Mouse (Mus musculus): ENCODE results near the gene Rps6ka2. TPM values are rescaled to one million over a fixed set of nuclear protein-coding genes. Genes with fewer than 3 reads are reported as not detected.

Rps6ka2 gene
- polyA plus RNA-seq, 1 experiment from 2014 or later: 12.9 TPM

DNA sequence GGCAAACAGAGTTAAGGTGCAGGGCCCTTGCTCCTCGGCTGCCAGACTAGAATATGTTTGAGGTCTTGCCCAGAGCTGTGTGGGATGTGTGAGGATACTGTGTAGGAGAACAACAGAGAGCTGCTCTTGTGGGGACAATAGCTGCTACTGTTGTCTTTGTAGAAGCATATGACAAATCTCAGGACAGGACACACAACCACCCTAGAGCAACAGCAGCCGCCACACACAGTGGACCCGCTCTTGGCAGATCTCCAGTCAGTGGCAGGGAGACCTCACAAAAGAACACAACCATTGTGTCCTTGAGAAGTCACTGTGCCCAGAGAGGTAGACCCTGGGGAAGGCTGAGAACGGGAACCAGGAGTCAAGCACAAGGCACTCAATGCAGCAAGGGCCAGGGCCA, 42.0 kb downstream of the Rps6ka2 start:
- no peak for ATAC-seq (ENCODE audit: borderline replicate concordance, extremely low read depth, low FRiP score, low TSS enrichment)
- Histone ChIP-seq H3K9ac (no peak overlapping the region), H3K27me3 (no peaks in the 10 kb centered on the region), H3K4me1 (0 out of 2 replicates have a peak, but pooled peaks cover 4% of the 10 kb centered on the region), H3K9me3 (no peaks in the 10 kb centered on the region), H3K36me3 (no peaks in the 10 kb centered on the region), H3K4me2 (no peak overlapping the region), H3K27ac (no peak overlapping the region), H3K4me3 (no peak overlapping the region)
- WGBS: 52% methylated on average over 4 of the region's 4 CpGs

DNA sequence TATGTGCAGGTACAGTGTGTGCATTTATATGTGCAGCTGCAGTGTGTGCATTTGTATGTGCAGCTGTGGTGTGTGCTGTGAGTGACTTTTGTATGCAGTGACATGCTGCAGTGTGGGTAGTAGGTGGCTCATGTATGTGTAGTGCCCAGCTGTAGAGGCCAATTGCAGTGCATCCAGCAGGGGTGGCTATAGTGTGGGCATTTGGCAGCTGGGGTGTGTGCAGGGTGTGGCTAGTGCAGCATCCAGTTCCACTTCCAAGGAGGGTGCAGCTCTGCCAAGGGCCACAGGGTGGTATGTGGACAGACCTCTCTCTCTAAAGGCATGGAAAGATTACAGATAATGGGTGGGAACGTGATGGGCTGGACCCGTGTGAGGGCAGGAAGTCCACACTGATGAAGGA, 43.3 kb downstream of the Rps6ka2 start:
- Histone ChIP-seq H3K4me1 (peaks cover 4% of the 10 kb centered on the region; the same call in 1 of the 2 replicates), H3K4me2 (no peak overlapping the region)

DNA sequence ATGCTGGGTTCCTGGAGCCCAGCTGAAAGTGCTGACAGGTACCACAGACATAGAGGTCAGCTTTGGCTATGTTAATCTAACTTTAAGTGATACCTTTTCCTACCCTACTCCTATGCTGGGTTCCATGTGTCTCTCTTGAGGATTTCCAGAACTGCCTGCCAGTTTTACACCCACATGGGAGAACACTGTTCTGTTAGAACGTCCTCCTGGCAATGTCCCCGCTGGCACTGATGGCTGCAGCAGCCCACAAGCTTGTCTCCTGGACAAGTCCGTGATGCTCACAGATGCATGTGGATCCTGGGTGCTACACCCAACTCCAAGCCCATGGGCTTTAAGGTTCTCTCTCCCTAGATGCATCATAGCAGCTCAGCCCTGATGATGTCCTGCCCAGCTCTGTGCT, 44.1 kb downstream of the Rps6ka2 start:
- Histone ChIP-seq H3K9me3 (no peaks in the 10 kb centered on the region), H3K4me2 (no peak overlapping the region), H3K27me3 (no peaks in the 10 kb centered on the region), H3K27ac (no peak overlapping the region), H3K4me1 (peaks cover 12% of the 10 kb centered on the region; the same call in 1 of the 2 replicates), H3K4me3 (no peak overlapping the region), H3K36me3 (no peaks in the 10 kb centered on the region), H3K9ac (no peak overlapping the region)
- WGBS: 94% methylated on average over 3 of the region's 3 CpGs
- no peak for ATAC-seq (ENCODE audit: borderline replicate concordance, extremely low read depth, low FRiP score, low TSS enrichment)

More for the DNA sequence above, 43.3 kb downstream of the Rps6ka2 start:
- Histone ChIP-seq H3K4me3 (no peak overlapping the region), H3K27ac (no peak overlapping the region), H3K9ac (no peak overlapping the region), H3K9me3 (no peaks in the 10 kb centered on the region), H3K27me3 (no peaks in the 10 kb centered on the region), H3K36me3 (no peaks in the 10 kb centered on the region)
- WGBS: 68% methylated on average over 2 of the region's 2 CpGs
- ATAC-seq (ENCODE audit: borderline replicate concordance, extremely low read depth, low FRiP score, low TSS enrichment): no peak

DNA sequence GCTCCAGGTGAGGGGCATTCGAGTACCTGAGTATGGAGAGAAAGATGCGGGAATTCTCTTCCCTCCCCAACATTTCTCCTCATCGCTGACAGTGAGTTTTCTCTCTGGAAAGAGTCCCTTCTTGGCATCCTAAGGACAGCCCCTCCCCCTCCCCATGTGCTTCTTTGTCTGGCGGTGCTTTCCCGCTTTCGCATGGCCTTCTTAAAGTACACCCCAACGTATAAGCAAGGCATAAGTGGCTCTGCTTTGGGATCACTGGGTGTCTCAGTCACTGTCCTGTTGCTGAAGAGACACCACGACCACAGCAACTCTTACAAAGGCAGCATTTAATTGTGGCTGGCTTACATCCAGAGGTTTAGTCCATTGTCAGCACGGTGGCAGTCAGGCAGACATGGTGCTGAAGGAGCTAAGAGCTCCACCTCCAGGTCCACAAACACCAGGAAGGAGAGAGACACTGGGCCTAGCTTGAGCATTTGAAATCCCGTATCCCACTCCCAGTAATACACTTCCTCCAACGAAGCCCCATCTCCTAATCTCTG, 47.9 kb downstream of the Rps6ka2 start:
- H3K4me2 ChIP-seq: no peak overlapping the region
- H3K27me3 ChIP-seq: no peaks in the 10 kb centered on the region
- H3K4me1 ChIP-seq: peaks cover 16% of the 10 kb centered on the region
- 70% methylated on average over 11 of the region's 11 CpGs for WGBS
- no peak for ATAC-seq (ENCODE audit: borderline replicate concordance, extremely low read depth, low FRiP score, low TSS enrichment)
- H3K9me3 ChIP-seq: no peaks in the 10 kb centered on the region
- no peaks in the 10 kb centered on the region for H3K36me3 ChIP-seq
- no peak overlapping the region for H3K4me3 ChIP-seq
- H3K9ac ChIP-seq: no peak overlapping the region
- no peak overlapping the region for H3K27ac ChIP-seq

DNA sequence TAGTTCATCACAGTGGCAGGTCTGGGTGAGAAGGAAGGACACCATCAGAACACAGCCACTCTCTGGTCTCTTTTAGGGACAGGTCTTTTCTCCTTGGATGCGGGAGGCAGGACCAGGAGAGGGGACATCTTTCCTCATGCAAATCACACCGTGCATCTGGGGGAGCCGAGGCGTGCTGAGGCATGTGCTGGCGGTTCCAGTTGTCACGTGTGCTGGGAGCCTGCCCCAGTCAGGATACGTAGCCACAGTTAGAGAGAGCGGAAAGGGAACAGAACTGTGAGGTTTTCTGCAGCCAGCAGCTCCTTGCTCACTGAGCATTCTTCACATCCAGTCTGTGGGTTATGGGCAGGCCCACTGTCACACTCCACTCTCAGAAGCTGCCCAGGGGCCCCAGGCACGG, 48.5 kb downstream of the Rps6ka2 start:
- H3K27ac ChIP-seq: no peak overlapping the region

DNA sequence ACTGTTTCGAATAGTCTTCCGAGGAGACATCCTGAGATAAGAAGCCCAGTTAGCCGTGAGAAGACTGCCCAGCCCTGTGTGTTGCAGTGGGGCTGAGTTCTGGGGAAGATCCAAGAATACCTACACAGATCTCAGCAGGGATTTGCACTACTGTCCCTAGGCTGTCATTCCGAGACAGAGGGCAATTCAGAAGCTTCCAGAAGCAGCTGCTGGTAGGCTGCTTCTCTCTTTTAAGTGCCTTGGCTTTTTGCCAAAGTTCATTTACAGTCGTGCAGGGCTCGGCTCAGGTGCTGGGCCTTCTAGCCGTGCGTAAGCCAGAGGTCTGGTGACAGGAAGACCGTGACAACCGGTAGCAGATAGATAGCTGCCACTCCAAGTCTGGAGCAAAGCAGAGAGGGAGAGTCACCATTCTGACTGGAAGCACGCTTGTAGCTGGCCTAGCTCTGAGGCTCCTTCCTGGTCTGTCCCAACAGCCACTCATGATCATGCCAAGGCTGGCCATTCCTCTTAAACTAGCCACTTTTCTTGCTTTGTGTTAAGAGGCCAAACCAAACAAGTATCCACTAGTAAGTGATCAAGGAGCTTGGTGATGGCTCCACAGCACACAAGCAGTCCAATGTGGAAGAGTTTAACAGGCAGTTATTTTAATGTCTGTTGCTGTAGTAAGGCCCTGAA, 49.3 kb downstream of the Rps6ka2 start:
- no peak overlapping the region for H3K9ac ChIP-seq
- H3K4me2 ChIP-seq: no peak overlapping the region
- ATAC-seq (ENCODE audit: borderline replicate concordance, extremely low read depth, low FRiP score, low TSS enrichment): no peak
- 30% methylated on average over 11 of the region's 11 CpGs for WGBS
- no peaks in the 10 kb centered on the region for H3K9me3 ChIP-seq
- no peaks in the 10 kb centered on the region for H3K27me3 ChIP-seq
- H3K4me1 ChIP-seq: peaks cover 16% of the 10 kb centered on the region
- no peak overlapping the region for H3K4me3 ChIP-seq
- no peaks in the 10 kb centered on the region for H3K36me3 ChIP-seq
- H3K27ac ChIP-seq: 0 out of 2 replicates have a peak overlapping the region, but pooled peaks have one; percentile 8

More for the DNA sequence above, 48.5 kb downstream of the Rps6ka2 start:
- H3K4me2 ChIP-seq: no peak overlapping the region
- no peaks in the 10 kb centered on the region for H3K9me3 ChIP-seq
- no peak overlapping the region for H3K4me3 ChIP-seq
- H3K9ac ChIP-seq: no peak overlapping the region
- WGBS: 74% methylated on average over 9 of the region's 9 CpGs
- H3K27me3 ChIP-seq: no peaks in the 10 kb centered on the region
- H3K36me3 ChIP-seq: no peaks in the 10 kb centered on the region
- ATAC-seq (ENCODE audit: borderline replicate concordance, extremely low read depth, low FRiP score, low TSS enrichment): no peak
- peaks cover 16% of the 10 kb centered on the region for H3K4me1 ChIP-seq

DNA sequence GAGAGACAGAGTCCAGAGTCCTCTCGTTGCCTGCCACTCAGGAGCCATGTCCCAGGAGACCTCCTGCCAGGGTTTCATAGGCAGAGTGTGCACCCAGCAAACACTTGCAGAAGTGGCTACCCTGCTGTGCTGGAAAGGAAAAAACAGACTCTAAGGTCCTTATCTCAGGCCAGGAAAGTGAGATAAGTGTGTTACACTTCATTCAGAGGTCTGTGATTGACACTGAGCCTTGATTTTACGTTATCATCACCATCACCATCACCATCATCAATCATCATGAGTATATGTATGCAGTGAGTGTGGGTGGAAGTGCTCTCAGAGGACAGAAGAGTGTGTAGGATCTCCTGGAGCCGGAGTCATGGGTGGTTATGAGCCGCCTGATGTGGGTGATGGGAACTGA, 51.4 kb downstream of the Rps6ka2 start:
- Histone ChIP-seq H3K9me3 (no peaks in the 10 kb centered on the region), H3K9ac (no peak overlapping the region), H3K4me2 (no peak overlapping the region), H3K4me1 (peaks cover 16% of the 10 kb centered on the region), H3K27ac (no peak overlapping the region), H3K36me3 (no peaks in the 10 kb centered on the region), H3K4me3 (no peak overlapping the region), H3K27me3 (no peaks in the 10 kb centered on the region)
- 78% methylated on average over 4 of the region's 4 CpGs for WGBS
- no peak; the same call in 1 of the 2 replicates for ATAC-seq (ENCODE audit: borderline replicate concordance, extremely low read depth, low FRiP score, low TSS enrichment)

DNA sequence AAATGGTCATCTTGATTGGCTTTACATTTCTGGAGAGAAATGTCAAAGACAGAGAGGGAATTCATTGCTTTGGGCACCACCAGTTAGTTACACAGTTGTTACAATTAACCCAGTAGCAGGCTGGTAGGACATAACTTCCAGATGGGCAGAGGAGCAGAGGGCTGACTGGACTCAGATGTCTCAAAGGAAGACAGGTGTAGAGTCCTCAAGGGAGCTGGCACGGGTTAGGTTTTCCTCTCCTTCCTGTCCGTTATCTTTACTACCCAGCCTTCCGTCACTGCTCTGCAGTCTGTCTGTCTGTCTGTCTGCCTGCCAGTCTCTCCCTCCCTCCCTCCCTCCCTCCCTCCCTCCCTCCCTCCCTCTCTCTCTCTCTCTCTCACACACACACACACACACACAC, 52.3 kb downstream of the Rps6ka2 start:
- H3K4me2 ChIP-seq: no peak overlapping the region
- H3K36me3 ChIP-seq: no peaks in the 10 kb centered on the region
- no peak overlapping the region for H3K27ac ChIP-seq
- H3K4me3 ChIP-seq: no peak overlapping the region
- ATAC-seq (ENCODE audit: borderline replicate concordance, extremely low read depth, low FRiP score, low TSS enrichment): no peak
- peaks cover 24% of the 10 kb centered on the region for H3K4me1 ChIP-seq
- no peaks in the 10 kb centered on the region for H3K27me3 ChIP-seq
- WGBS: 68% methylated on average over 3 of the region's 3 CpGs
- no peaks in the 10 kb centered on the region for H3K9me3 ChIP-seq
- H3K9ac ChIP-seq: no peak overlapping the region

DNA sequence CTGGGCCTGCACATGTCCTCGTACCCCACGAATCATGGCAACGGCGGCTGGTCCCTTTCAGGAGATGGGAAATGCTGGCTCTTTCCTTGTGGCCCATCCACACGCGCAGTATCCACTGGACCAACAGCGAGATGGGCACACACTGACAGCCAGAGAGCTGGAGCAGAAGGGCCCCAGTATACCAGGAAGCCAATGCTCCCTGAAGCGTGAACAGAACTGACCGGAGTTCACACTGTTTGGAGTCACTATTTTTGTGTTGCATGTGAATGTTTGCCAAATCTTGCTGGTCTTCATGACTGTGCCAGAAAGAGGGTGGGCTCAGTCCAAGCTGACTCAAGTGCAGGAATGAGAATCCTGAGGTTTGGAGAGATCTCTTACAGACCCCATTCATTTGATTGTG, 58.6 kb downstream of the Rps6ka2 start:
- ATAC-seq (ENCODE audit: borderline replicate concordance, extremely low read depth, low FRiP score, low TSS enrichment): no peak
- no peak overlapping the region for H3K9ac ChIP-seq
- no peaks in the 10 kb centered on the region for H3K9me3 ChIP-seq
- no peak overlapping the region for H3K4me3 ChIP-seq
- 89% methylated on average over 9 of the region's 9 CpGs for WGBS
- no peak overlapping the region for H3K4me2 ChIP-seq
- H3K27ac ChIP-seq: 0 out of 2 replicates have a peak overlapping the region, but pooled peaks have one; percentile 22
- no peaks in the 10 kb centered on the region for H3K27me3 ChIP-seq
- peaks cover 12% of the 10 kb centered on the region; the same call in 1 of the 2 replicates for H3K4me1 ChIP-seq
- no peaks in the 10 kb centered on the region for H3K36me3 ChIP-seq

DNA sequence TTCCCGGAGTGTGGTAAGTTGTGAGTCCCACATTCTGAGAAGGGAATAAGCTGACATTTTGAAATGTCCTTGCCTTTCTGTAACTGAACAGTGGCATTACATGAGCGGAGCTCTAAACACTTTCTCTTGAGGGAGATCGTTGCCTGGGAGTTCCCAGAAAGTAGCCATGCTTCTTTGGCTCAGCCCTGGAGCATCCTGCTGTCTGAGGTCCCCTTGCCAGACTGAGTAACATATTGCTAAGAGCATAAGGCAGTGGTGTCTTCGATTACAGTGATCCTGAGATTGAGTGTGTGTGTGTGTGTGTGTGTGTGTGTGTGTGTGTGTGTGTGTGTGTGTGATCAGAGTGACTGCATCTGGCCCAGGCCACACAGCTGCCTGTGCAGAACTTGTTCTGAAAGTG, 61.4 kb downstream of the Rps6ka2 start:
- Histone ChIP-seq H3K9ac (no peak overlapping the region), H3K27ac (no peak overlapping the region), H3K36me3 (no peaks in the 10 kb centered on the region), H3K4me1 (peaks cover 12% of the 10 kb centered on the region; the same call in 1 of the 2 replicates), H3K4me3 (no peak overlapping the region), H3K4me2 (no peak overlapping the region), H3K9me3 (no peaks in the 10 kb centered on the region), H3K27me3 (no peaks in the 10 kb centered on the region)
- no peak for ATAC-seq (ENCODE audit: borderline replicate concordance, extremely low read depth, low FRiP score, low TSS enrichment)
- WGBS: 77% methylated on average over 4 of the region's 4 CpGs

DNA sequence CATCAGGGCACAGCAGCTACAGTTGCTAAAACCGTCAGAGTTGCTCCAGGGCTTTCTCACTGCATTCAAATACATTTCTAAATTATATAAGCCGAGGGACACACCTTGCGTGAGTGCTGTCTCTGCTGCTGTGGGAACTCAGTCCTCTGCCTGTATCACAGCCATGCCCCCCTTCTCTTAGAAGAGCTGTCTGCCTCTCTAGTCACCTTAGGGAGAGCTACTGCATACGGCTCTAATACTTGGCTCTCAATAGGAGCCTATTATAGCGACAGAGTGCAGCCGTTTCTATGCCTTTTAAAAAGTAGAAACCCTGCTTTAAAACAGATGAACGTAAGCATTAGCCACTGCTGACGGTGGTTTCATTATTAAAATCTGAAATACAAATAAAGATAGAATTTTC, 61.9 kb downstream of the Rps6ka2 start:
- H3K4me2 ChIP-seq: no peak overlapping the region
- 83% methylated on average over 8 of the region's 8 CpGs for WGBS
- H3K36me3 ChIP-seq: no peaks in the 10 kb centered on the region
- H3K9me3 ChIP-seq: no peaks in the 10 kb centered on the region
- ATAC-seq (ENCODE audit: borderline replicate concordance, extremely low read depth, low FRiP score, low TSS enrichment): no peak
- H3K4me3 ChIP-seq: no peak overlapping the region
- no peak overlapping the region for H3K9ac ChIP-seq
- H3K27me3 ChIP-seq: no peaks in the 10 kb centered on the region
- H3K27ac ChIP-seq: no peak overlapping the region
- H3K4me1 ChIP-seq: peaks cover 9% of the 10 kb centered on the region; the same call in 1 of the 2 replicates

DNA sequence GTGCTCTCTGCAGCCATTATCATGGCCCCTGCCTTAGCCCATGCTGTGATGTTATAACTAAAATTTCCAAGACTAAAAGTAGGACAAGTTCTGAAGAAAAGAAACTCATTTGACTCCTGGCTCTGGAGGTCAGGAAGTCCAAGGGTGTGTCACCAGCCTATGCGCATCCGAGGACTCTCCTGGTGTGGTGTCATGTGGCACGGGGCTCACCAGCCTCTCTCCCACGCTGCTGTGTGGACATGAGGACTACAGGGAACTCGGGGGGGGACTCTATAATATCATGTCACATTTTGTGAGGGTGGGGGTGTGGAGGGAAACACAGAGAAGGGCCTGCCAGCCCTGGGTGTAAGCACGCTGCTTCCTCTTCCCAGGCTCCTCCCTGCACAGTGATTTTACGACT, 62.5 kb downstream of the Rps6ka2 start:
- H3K27ac ChIP-seq: no peak overlapping the region
- no peak overlapping the region for H3K4me3 ChIP-seq
- H3K36me3 ChIP-seq: no peaks in the 10 kb centered on the region
- 51% methylated on average over 7 of the region's 7 CpGs for WGBS
- ATAC-seq (ENCODE audit: borderline replicate concordance, extremely low read depth, low FRiP score, low TSS enrichment): no peak
- no peaks in the 10 kb centered on the region for H3K9me3 ChIP-seq
- no peak overlapping the region for H3K9ac ChIP-seq
- H3K4me2 ChIP-seq: no peak overlapping the region
- 0 out of 2 replicates have a peak, but pooled peaks cover 4% of the 10 kb centered on the region for H3K4me1 ChIP-seq
- no peaks in the 10 kb centered on the region for H3K27me3 ChIP-seq

All from lung, embryonic 15.5 days (tissue).